Mouse (Mus musculus) kidney, adult 18-20 months (tissue): Measurements from ENCODE around the gene Gm4312.
"Not testable (repeated sequence)": the region's sequence is repeated elsewhere in the genome, so short reads cannot be mapped to it uniquely, and the experiment has no call there.

Experiments
- DNase-seq: peaks from one replicate; pipeline ENCODE4 v3.0.0; 2021

Gene Gm4312

GRCm38 (mm10) chr10:100382460-100382859, at the start of gene Gm4312:
Gene Gm4312, minus strand, starts transcription at chr10:100382560.
- DNase-seq: not testable (repeated sequence)

DNA sequence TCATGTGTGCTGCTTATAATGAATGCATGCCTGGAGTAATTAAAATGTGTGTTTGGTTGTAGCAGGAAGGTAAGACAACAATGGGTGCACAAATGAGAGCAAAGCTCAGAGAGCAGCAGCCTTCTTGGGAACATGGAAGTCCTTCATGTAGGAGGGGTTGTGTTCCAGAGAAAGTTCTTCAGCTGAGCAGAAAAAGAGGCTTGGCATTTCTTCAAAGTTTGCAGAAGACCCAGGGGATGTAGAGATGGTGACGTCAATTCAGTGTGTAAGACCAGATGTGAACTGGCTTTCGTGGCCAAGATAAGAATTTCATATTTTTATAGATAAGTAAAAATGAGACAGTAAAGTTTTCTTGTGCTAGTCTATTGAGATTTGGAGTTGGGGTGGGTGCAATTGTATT, 45.2 kb upstream of the Gm4312 start:
- DNase-seq: no peak

- DNase-seq: no peak
These were observed 33.2 kb upstream of the Gm4312 start for GRCm38 (mm10) chr10:100415566-100415965.

DNA sequence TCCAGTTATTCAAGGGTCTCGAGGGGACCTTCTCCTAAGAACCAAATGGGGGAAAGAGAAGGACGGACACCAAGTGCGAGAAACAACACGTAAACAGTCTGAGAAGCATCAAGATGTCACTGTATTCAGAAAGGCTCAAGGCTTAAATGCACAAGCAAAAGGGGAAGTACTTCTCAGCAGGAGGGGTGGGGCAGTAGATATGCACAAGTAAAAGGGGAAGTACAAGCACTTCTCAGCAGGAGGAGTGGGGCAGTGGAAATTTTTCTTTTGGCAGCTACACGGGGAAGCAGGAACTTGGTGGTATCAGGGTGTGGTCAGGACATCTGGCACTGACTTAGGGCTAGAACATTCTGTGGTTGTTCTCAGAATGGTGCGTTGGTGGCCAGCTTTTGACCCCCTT, 19.9 kb upstream of the Gm4312 start:
- DNase-seq: not testable (repeated sequence)

DNA sequence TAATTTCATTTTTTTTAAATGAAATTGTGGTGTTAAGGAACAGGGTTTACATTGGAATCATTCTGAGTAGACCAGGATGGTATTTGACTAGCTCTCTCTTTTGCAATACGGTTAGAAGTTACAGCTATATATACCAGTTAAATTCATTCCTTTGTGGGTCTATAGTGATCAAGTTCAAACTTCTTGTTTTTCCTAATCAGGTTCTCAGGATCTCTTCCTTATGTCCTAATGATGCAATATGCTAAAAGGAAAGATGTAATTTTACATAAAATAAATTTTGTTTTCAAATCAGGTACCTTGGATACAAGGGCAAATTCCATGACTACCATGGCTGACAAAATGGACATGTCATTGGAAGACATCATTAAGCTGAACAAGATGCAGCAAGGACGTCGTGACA, 21.3 kb downstream of the Gm4312 start, which contains the start of gene Gm4307:
Gene Gm4307, plus strand, starts transcription at position 301 of the 400 bp plus-strand sequence.
- not testable (repeated sequence) for DNase-seq

GRCm38 (mm10) chr10:100356841-100357240, 25.5 kb downstream of the Gm4312 start:
- DNase-seq: peak; percentile 16

- DNase-seq: not testable (repeated sequence)
These were observed 31.6 kb downstream of the Gm4312 start, which contains the start of gene Gm4305 for GRCm38 (mm10) chr10:100350793-100351192. Gene Gm4305, plus strand, starts transcription at chr10:100351093.

DNA sequence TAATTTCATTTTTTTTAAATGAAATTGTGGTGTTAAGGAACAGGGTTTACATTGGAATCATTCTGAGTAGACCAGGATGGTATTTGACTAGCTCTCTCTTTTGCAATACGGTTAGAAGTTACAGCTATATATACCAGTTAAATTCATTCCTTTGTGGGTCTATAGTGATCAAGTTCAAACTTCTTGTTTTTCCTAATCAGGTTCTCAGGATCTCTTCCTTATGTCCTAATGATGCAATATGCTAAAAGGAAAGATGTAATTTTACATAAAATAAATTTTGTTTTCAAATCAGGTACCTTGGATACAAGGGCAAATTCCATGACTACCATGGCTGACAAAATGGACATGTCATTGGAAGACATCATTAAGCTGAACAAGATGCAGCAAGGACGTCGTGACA, 36.7 kb downstream of the Gm4312 start, which contains the start of gene Gm4303:
Gene Gm4303, plus strand, starts transcription at position 301 of the 400 bp plus-strand sequence.
- DNase-seq: not testable (repeated sequence)

DNA sequence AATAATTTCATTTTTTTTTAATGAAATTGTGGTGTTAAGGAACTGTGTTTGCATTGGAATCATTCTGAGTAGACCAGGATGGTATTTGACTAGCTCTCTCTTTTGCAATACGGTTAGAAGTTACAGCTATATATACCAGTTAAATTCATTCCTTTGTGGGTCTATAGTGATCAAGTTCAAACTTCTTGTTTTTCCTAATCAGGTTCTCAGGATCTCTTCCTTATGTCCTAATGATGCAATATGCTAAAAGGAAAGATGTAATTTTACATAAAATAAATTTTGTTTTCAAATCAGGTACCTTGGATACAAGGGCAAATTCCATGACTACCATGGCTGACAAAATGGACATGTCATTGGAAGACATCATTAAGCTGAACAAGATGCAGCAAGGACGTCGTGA, 41.8 kb downstream of the Gm4312 start, which contains the start of gene Gm4302:
Gene Gm4302, plus strand, starts transcription at position 301 of the 400 bp plus-strand sequence.
- DNase-seq: not testable (repeated sequence)

DNA sequence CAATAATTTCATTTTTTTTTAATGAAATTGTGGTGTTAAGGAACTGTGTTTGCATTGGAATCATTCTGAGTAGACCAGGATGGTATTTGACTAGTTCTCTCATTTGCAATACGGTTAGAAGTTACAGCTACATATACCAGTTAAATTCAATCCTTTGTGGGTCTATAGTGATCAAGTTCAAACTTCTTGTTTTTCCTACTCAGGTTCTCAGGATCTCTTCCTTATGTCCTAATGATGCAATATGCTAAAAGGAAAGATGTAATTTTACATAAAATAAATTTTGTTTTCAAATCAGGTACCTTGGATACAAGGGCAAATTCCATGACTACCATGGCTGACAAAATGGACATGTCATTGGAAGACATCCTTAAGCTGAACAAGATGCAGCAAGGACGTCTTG, 47.0 kb downstream of the Gm4312 start, which contains the start of gene Gm4301:
Gene Gm4301, plus strand, starts transcription at position 301 of the 400 bp plus-strand sequence.
- DNase-seq: not testable (repeated sequence)
